Mouse (Mus musculus): Measurements from ENCODE around the gene Mrps12.

GRCm38 (mm10) chr7:28761907-28762306, 20.3 kb upstream of the Mrps12 start:
- TF ChIP-seq CTCF (IDR thresholded peaks at IDR 0.05; ENCODE audit: borderline replicate concordance, control insufficient read depth, extremely low read depth, insufficient read depth, low read length, poor library complexity) (no peak), POLR2A (IDR thresholded peaks at IDR 0.05; ENCODE audit: control insufficient read depth, extremely low read depth, insufficient read depth, low read length, poor library complexity) (no peak)

All from thymus, adult 2 months (tissue).